Mouse (Mus musculus) midbrain, postnatal 0 days (tissue): ENCODE measurements around the gene Fam117b. TPM values are rescaled to one million over a fixed set of nuclear protein-coding genes. Genes with fewer than 3 reads are reported as not detected.

Experiments used
- ATAC-seq: fragments of 200-750 bp; cut with Nextera tagmentation; 2 replicates; pipeline ENCODE4 v1.8.0; 2017; ENCODE audit warnings: moderate number of reproducible peaks, mild to moderate bottlenecking, moderate TSS enrichment, moderate library complexity; ENCODE audit not compliant: low FRiP score
- DNase-seq: peaks from one replicate; pipeline ENCODE4 v3.0.0-alpha.2; 2015; ENCODE audit warnings: low spot score
- H3K27ac ChIP-seq: fragments of 300-500 bp; sonication (generic); 2 replicates; pipeline ENCODE4 v1.5.1; 2014; ENCODE audit warnings: low read depth, mild to moderate bottlenecking, low read length, mixed read lengths
- H3K27me3 ChIP-seq: fragments of 300-500 bp; sonication (generic); 2 replicates; pipeline ENCODE4 v1.6.1; 2014; ENCODE audit warnings: low read length, control low read depth, mixed read lengths; ENCODE audit not compliant: insufficient read depth
- H3K36me3 ChIP-seq: fragments of 300-500 bp; sonication (generic); 2 replicates; pipeline ENCODE4 v1.6.1; 2014; ENCODE audit warnings: low read length, control low read depth, mixed read lengths; ENCODE audit not compliant: insufficient read depth
- H3K4me1 ChIP-seq: fragments of 300-500 bp; sonication (generic); 2 replicates; pipeline ENCODE4 v1.6.1; 2014; ENCODE audit warnings: mild to moderate bottlenecking, control low read depth, antibody characterized with exemption, low read length, mixed read lengths; ENCODE audit not compliant: insufficient read depth
- H3K4me2 ChIP-seq: fragments of 300-500 bp; sonication (generic); 2 replicates; pipeline ENCODE4 v1.6.1; 2014; ENCODE audit warnings: low read depth, mild to moderate bottlenecking, low read length, mixed read lengths; ENCODE audit not compliant: poor library complexity, severe bottlenecking
- H3K4me3 ChIP-seq: fragments of 300-500 bp; sonication (generic); 2 replicates; pipeline ENCODE4 v1.5.1; 2014; ENCODE audit warnings: low read depth, mild to moderate bottlenecking, low read length, moderate library complexity
- H3K9ac ChIP-seq: fragments of 300-500 bp; sonication (generic); replicated peaks from 2 replicates; pipeline ENCODE4 v1.6.1; 2014; ENCODE audit warnings: mild to moderate bottlenecking, low read length, moderate library complexity, mixed read lengths; ENCODE audit not compliant: poor library complexity, severe bottlenecking
- H3K9me3 ChIP-seq: fragments of 300-500 bp; sonication (generic); 2 replicates; pipeline ENCODE4 v1.6.1; 2016; ENCODE audit warnings: low read length, control low read depth
- CTCF ChIP-seq: IDR thresholded peaks from 2 replicates; pipeline ENCODE4 v1.5.1; 2016; ENCODE audit warnings: antibody characterized with exemption, mild to moderate bottlenecking
- WGBS: fragments of 180-500 bp; shearing (Covaris S2); extraction: QIAGEN DNeasy Blood & Tissue Kit; methylation state at CpG from one replicate; pipeline ENCODE4 v1.1.7; 2014; 5-methylcytosine and 5-hydroxymethylcytosine counted together
- polyA plus RNA-seq: library from polyadenylated mRNA; unstranded; fragments of >200 nt; fragmentation: Nextera tagmentation; extraction: Ambion mirVana; gene quantifications from 2 replicates; pipeline ENCODE4 v1.2.1, GENCODE M21; 2015
- total RNA-seq: library from RNA; depleted of rRNA; stranded (reverse); fragments of >200 nt; gene quantifications from 2 replicates; pipeline ENCODE4 v1.2.3, GENCODE M21; 2014; rRNA removed

The Fam117b gene
- total and polyA plus RNA-seq, 2 experiments from 2014 or later: 43.7 to 74.0 TPM

- WGBS: 89% methylated on average over 2 of the region's 2 CpGs
- Histone ChIP-seq H3K4me3 (no peak overlapping the region), H3K4me2 (no peak overlapping the region), H3K27me3 (no peaks in the 10 kb centered on the region), H3K9me3 (no peaks in the 10 kb centered on the region), H3K27ac (no peak overlapping the region), H3K36me3 (peaks cover 17% of the 10 kb centered on the region), H3K9ac (no peak overlapping the region), H3K4me1 (no peaks in the 10 kb centered on the region)
- no peak for ATAC-seq
- no peak for TF ChIP-seq CTCF
- peak; percentile 22 for DNase-seq
Observed at GRCm38 (mm10) chr1:60008743-60009142, 95.9 kb downstream of the Fam117b start.

DNA sequence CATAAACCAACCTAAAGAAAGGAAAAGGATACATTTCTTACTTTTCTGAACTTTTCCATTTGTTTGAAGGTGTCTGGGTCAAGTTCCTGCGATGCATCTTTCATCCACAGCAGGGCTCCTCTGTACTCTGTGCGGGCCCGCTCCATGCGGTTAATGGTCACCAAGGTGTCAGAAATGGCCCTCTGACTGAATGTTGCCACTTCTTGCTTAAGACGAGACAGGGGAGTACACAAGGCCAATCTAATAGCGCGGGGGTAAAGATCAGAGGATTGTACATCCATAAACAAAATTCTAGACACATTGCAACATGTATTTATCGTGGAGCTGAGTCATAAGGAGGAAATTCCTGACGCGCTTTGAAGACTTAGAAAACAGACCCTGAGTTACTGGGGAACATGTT is 101.0 kb downstream of the Fam117b start:
- H3K4me1 ChIP-seq: no peaks in the 10 kb centered on the region
- H3K4me2 ChIP-seq: no peak overlapping the region
- H3K9me3 ChIP-seq: no peaks in the 10 kb centered on the region
- H3K4me3 ChIP-seq: no peak overlapping the region
- no peak overlapping the region for H3K27ac ChIP-seq
- no peaks in the 10 kb centered on the region for H3K27me3 ChIP-seq
- no peak for TF ChIP-seq CTCF
- whole genome bisulfite sequencing: 90% methylated on average over 10 of the region's 10 CpGs
- ATAC-seq (no peak), DNase-seq (no peak)
- peaks cover 6% of the 10 kb centered on the region for H3K36me3 ChIP-seq
- no peak overlapping the region for H3K9ac ChIP-seq

DNA sequence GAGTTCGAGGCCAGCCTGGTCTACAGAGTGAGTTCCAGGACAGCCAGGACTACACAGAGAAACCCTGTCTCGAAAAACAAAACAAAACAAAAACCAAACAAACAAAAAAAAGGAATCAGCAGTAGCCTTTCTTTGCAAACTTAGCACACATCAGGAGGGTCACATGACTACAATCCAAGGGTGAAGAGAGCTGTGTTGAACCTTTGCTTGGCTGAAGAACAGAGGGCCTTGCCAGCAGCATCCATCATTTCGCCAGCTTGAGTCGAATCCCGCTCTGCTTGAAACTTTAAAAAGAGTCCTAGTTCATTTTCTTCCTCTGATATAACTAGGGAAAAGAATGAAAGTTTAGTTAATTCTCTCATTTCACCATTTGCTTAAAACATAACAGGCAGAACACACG is 102.7 kb downstream of the Fam117b start:
- ATAC-seq: no peak
- Histone ChIP-seq H3K4me2 (no peak overlapping the region), H3K4me1 (no peaks in the 10 kb centered on the region), H3K9me3 (no peaks in the 10 kb centered on the region), H3K36me3 (peaks cover 6% of the 10 kb centered on the region), H3K9ac (no peak overlapping the region), H3K27ac (no peak overlapping the region), H3K4me3 (no peak overlapping the region), H3K27me3 (no peaks in the 10 kb centered on the region)
- TF ChIP-seq CTCF: no peak
- no peak for DNase-seq
- WGBS: 86% methylated on average over 6 of the region's 6 CpGs

DNA sequence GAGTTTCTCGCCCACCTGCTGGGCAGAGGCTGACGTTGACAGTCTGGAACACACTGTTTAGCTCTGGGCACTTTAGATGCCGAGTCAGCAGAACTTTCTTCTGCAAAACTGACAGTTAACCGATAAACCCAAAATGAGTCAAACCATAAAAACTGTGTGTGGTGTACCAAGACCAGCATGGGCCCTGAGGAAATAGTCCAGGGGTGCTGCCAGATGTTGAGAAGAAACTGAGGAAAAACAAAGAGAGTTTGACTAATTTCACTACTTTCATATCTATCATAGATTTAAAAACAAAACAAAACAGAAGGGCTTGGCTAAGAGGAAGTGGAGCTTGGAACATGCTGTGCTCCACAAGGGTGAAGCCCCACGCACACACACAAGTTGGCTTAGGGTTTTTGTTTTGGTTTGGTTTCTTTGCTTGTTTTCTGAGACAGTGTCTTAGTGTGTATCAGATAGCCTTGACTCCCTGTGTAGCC is 103.4 kb downstream of the Fam117b start:
- WGBS: 75% methylated on average over 5 of the region's 5 CpGs
- H3K9ac ChIP-seq: no peak overlapping the region

GRCm38 (mm10) chr1:60017031-60017469 is 104.2 kb downstream of the Fam117b start:
- Histone ChIP-seq H3K4me3 (no peak overlapping the region), H3K4me2 (no peak overlapping the region), H3K9ac (no peak overlapping the region), H3K27ac (no peak overlapping the region), H3K27me3 (no peaks in the 10 kb centered on the region), H3K9me3 (no peaks in the 10 kb centered on the region), H3K4me1 (no peaks in the 10 kb centered on the region), H3K36me3 (peaks cover 6% of the 10 kb centered on the region)
- TF ChIP-seq CTCF: no peak
- no peak for DNase-seq
- no peak for ATAC-seq
- 86% methylated on average over 1 of the region's 1 CpGs for WGBS

More for the DNA sequence above, 103.4 kb downstream of the Fam117b start:
- no peak overlapping the region for H3K27ac ChIP-seq
- peaks cover 6% of the 10 kb centered on the region for H3K36me3 ChIP-seq
- H3K4me1 ChIP-seq: no peaks in the 10 kb centered on the region
- H3K9me3 ChIP-seq: no peaks in the 10 kb centered on the region
- DNase-seq (no peak), ATAC-seq (no peak)
- TF ChIP-seq CTCF: no peak
- no peak overlapping the region for H3K4me2 ChIP-seq
- no peak overlapping the region for H3K4me3 ChIP-seq
- H3K27me3 ChIP-seq: no peaks in the 10 kb centered on the region

Other genes starting within 250 kb of the Fam117b start
- 81.6 and 124 TPM in 2 replicates for gene Sumo1, start 242.2 kb upstream of the Fam117b start, total RNA-seq
- gene Sumo1, start 242.2 kb upstream of the Fam117b start, polyA plus RNA-seq: 304 and 319 TPM in 2 replicates
- gene Nop58, start 228.0 kb upstream of the Fam117b start, total RNA-seq: 78.3 and 88.6 TPM in 2 replicates
- 117 and 146 TPM in 2 replicates for gene Nop58, start 228.0 kb upstream of the Fam117b start, polyA plus RNA-seq
- gene Bmpr2, start 149.6 kb upstream of the Fam117b start, total RNA-seq: 65.2 and 83.9 TPM in 2 replicates
- 6.9 and 8.8 TPM in 2 replicates for gene Bmpr2, start 149.6 kb upstream of the Fam117b start, polyA plus RNA-seq
- 63.8 and 76.5 TPM in 2 replicates for gene Ica1l, start 130.2 kb downstream of the Fam117b start, total RNA-seq
- 76.6 and 79.4 TPM in 2 replicates for gene Ica1l, start 130.2 kb downstream of the Fam117b start, polyA plus RNA-seq
- gene Carf, start 185.2 kb downstream of the Fam117b start, total RNA-seq: 19.0 and 23.4 TPM in 2 replicates
- gene Carf, start 185.2 kb downstream of the Fam117b start, polyA plus RNA-seq: 8.0 and 8.4 TPM in 2 replicates
- 14.4 and 20.0 TPM in 2 replicates for gene Wdr12, start 185.6 kb downstream of the Fam117b start, total RNA-seq
- 46.4 and 47.6 TPM in 2 replicates for gene Wdr12, start 185.6 kb downstream of the Fam117b start, polyA plus RNA-seq